Mouse (Mus musculus) hindbrain, embryonic 14.5 days (tissue): ENCODE measurements around the gene Vmn2r101. TPM values are rescaled to one million over a fixed set of nuclear protein-coding genes. Genes with fewer than 3 reads are reported as not detected.

Experiments
- ATAC-seq: fragments of 200-750 bp; cut with Nextera tagmentation; 2 replicates; pipeline ENCODE4 v1.8.0; 2017; ENCODE audit warnings: moderate number of reproducible peaks, mild to moderate bottlenecking, moderate TSS enrichment, moderate library complexity; ENCODE audit not compliant: low FRiP score
- DNase-seq: peaks from one replicate; pipeline ENCODE4 v3.0.0-alpha.2; 2015; ENCODE audit warnings: low spot score
- H3K27ac ChIP-seq: fragments of 300-500 bp; sonication (generic); 2 replicates; pipeline ENCODE4 v1.5.1; 2014; ENCODE audit warnings: mild to moderate bottlenecking, moderate library complexity
- H3K27me3 ChIP-seq: fragments of 300-500 bp; sonication (generic); 2 replicates; pipeline ENCODE4 v1.6.1; 2014; ENCODE audit warnings: mild to moderate bottlenecking, low read length, mixed read lengths; ENCODE audit not compliant: control insufficient read depth, insufficient read depth
- H3K36me3 ChIP-seq: fragments of 300-500 bp; sonication (generic); replicated peaks from 2 replicates; pipeline ENCODE4 v1.6.1; 2014; ENCODE audit not compliant: control insufficient read depth, insufficient read depth
- H3K4me1 ChIP-seq: fragments of 300-500 bp; sonication (generic); replicated peaks from 2 replicates; pipeline ENCODE4 v1.6.1; 2014; ENCODE audit warnings: antibody characterized with exemption, low read length, mixed read lengths; ENCODE audit not compliant: control insufficient read depth, insufficient read depth
- H3K4me2 ChIP-seq: fragments of 300-500 bp; sonication (generic); replicated peaks from 2 replicates; pipeline ENCODE4 v1.6.1; 2014; ENCODE audit warnings: mild to moderate bottlenecking, moderate library complexity
- H3K4me3 ChIP-seq: fragments of 300-500 bp; sonication (generic); replicated peaks from 2 replicates; pipeline ENCODE4 v1.5.1; 2014; ENCODE audit warnings: mild to moderate bottlenecking, low read length
- H3K9ac ChIP-seq: fragments of 300-500 bp; sonication (generic); 2 replicates; pipeline ENCODE4 v1.6.1; 2014
- H3K9me3 ChIP-seq: fragments of 300-500 bp; sonication (generic); 2 replicates; pipeline ENCODE4 v1.6.1; 2016; ENCODE audit warnings: low read length; ENCODE audit not compliant: control insufficient read depth
- WGBS: fragments of 180-500 bp; shearing (Covaris S2); extraction: QIAGEN DNeasy Blood & Tissue Kit; methylation state at CpG from one replicate; pipeline ENCODE4 v1.1.7; 2014; 5-methylcytosine and 5-hydroxymethylcytosine counted together
- polyA plus RNA-seq: library from polyadenylated mRNA; unstranded; fragments of >200 nt; fragmentation: Nextera tagmentation; extraction: Ambion mirVana; gene quantifications from 2 replicates; pipeline ENCODE4 v1.2.1, GENCODE M21; 2014

Vmn2r101 gene
- not detected in 2 replicates for polyA plus RNA-seq

GRCm38 (mm10) chr17:19576927-19577326 lies at the start of gene Vmn2r101:
TSS of gene Vmn2r101 (plus strand) at chr17:19577227.
- no peaks in the 10 kb centered on the region for H3K36me3 ChIP-seq
- no peak within 1 kb of the TSS for H3K27ac ChIP-seq
- no peak within 1 kb of the TSS for H3K4me3 ChIP-seq
- no peaks in the 10 kb centered on the region for H3K27me3 ChIP-seq
- ATAC-seq = no peak
- H3K4me2 ChIP-seq = no peak within 1 kb of the TSS
- 0 out of 2 replicates have a peak, but pooled peaks cover 13% of the 10 kb centered on the region for H3K9me3 ChIP-seq
- H3K4me1 ChIP-seq = no peaks in the 10 kb centered on the region
- DNase-seq = no peak
- H3K9ac ChIP-seq = no peak within 1 kb of the TSS

GRCm38 (mm10) chr17:19629328-19629727 lies 52.3 kb downstream of the Vmn2r101 start:
- H3K27me3 ChIP-seq = no peaks in the 10 kb centered on the region
- WGBS = 96% methylated on average over 1 of the region's 1 CpGs
- DNase-seq (no peak), ATAC-seq (no peak)
- H3K4me3 ChIP-seq = no peak overlapping the region
- no peak overlapping the region for H3K27ac ChIP-seq
- peaks cover 34% of the 10 kb centered on the region for H3K9me3 ChIP-seq
- no peaks in the 10 kb centered on the region for H3K4me1 ChIP-seq
- H3K36me3 ChIP-seq = no peaks in the 10 kb centered on the region
- no peak overlapping the region for H3K9ac ChIP-seq
- no peak overlapping the region for H3K4me2 ChIP-seq

- no peak for DNase-seq
- no peak for ATAC-seq
- Histone ChIP-seq H3K36me3 (no peaks in the 10 kb centered on the region), H3K9ac (no peak overlapping the region), H3K4me3 (no peak overlapping the region), H3K27ac (no peak overlapping the region), H3K9me3 (0 out of 2 replicates have a peak, but pooled peaks cover 7% of the 10 kb centered on the region), H3K4me2 (no peak overlapping the region), H3K27me3 (no peaks in the 10 kb centered on the region), H3K4me1 (no peaks in the 10 kb centered on the region)
- 78% methylated on average over 3 of the region's 3 CpGs for WGBS
These were observed 81.4 kb downstream of the Vmn2r101 start for GRCm38 (mm10) chr17:19658447-19658846.

- H3K27ac ChIP-seq = no peak within 1 kb of the TSS
- WGBS = 68% methylated on average over 2 of the region's 2 CpGs
- H3K4me3 ChIP-seq = no peak within 1 kb of the TSS
- DNase-seq = no peak
- 0 out of 2 replicates have a peak, but pooled peaks cover 5% of the 10 kb centered on the region for H3K9me3 ChIP-seq
- H3K9ac ChIP-seq = no peak within 1 kb of the TSS
- no peak for ATAC-seq
- H3K27me3 ChIP-seq = no peaks in the 10 kb centered on the region
- no peaks in the 10 kb centered on the region for H3K36me3 ChIP-seq
- H3K4me1 ChIP-seq = no peaks in the 10 kb centered on the region
- no peak within 1 kb of the TSS for H3K4me2 ChIP-seq
These were observed 83.0 kb downstream of the Vmn2r101 start, which contains the start of gene Vmn2r102 for GRCm38 (mm10) chr17:19660028-19660427. TSS of gene Vmn2r102 (plus strand) at chr17:19660328.

Other genes with a start within 250 kb of the Vmn2r101 start
- not detected in 2 replicates for gene Vmn2r99, start 215.3 kb upstream of the Vmn2r101 start, polyA plus RNA-seq
- not detected in 2 replicates for gene Vmn2r100, start 72.5 kb upstream of the Vmn2r101 start, polyA plus RNA-seq
- gene Vmn2r102, start 83.1 kb downstream of the Vmn2r101 start, polyA plus RNA-seq = not detected in 2 replicates
- not detected in 2 replicates for gene Vmn2r103, start 196.1 kb downstream of the Vmn2r101 start, polyA plus RNA-seq